Mouse (Mus musculus) heart, embryonic 14.5 days (tissue): ENCODE data around the gene Mapk9. TPM values are rescaled to one million over a fixed set of nuclear protein-coding genes. Genes with fewer than 3 reads are reported as not detected.
"Not testable (repeated sequence)": the region's sequence is repeated elsewhere in the genome, so short reads cannot be mapped to it uniquely, and the experiment has no call there.

Source experiments
- ATAC-seq: fragments of 200-750 bp; cut with Nextera tagmentation; 2 replicates; pipeline ENCODE4 v1.8.0; 2017; ENCODE audit warnings: low read depth, moderate TSS enrichment; ENCODE audit not compliant: insufficient number of reproducible peaks, insufficient read depth, low FRiP score
- H3K27ac ChIP-seq, 2 experiments: fragments of 200-500 bp in 1 of 2; fragments of 300-500 bp in 1 of 2; sonication (generic) in 1 of 2; replicated peaks in 1 of 2; 2 replicates each; pipeline ENCODE4 v1.5.1; 2012 to 2014; ENCODE audit warnings: low read depth in 2 of 2, low read length in 2 of 2, control low read depth in 1 of 2, mild to moderate bottlenecking in 1 of 2, mixed read lengths in 1 of 2; ENCODE audit not compliant: control insufficient read depth in 1 of 2, insufficient read depth in 1 of 2
- H3K27me3 ChIP-seq: fragments of 300-500 bp; sonication (generic); 2 replicates; pipeline ENCODE4 v1.6.1; 2014; ENCODE audit warnings: mild to moderate bottlenecking, low read length, control low read depth; ENCODE audit not compliant: control insufficient read depth, insufficient read depth
- H3K36me3 ChIP-seq: fragments of 300-500 bp; sonication (generic); 2 replicates; pipeline ENCODE4 v1.6.1; 2014; ENCODE audit warnings: mild to moderate bottlenecking, control low read depth, low read length, mixed read lengths; ENCODE audit not compliant: control insufficient read depth, insufficient read depth
- H3K4me1 ChIP-seq, 2 experiments: fragments of 200-500 bp in 1 of 2; fragments of 300-500 bp in 1 of 2; sonication (generic) in 1 of 2; 2 replicates each; pipeline ENCODE4 v1.6.1; 2012 to 2014; ENCODE audit warnings: low read length in 2 of 2, control low read depth in 1 of 2, mixed read lengths in 1 of 2; ENCODE audit not compliant: control insufficient read depth in 2 of 2, insufficient read depth in 2 of 2
- H3K4me2 ChIP-seq: fragments of 300-500 bp; sonication (generic); 2 replicates; pipeline ENCODE4 v1.6.1; 2014; ENCODE audit warnings: mild to moderate bottlenecking, low read length
- H3K4me3 ChIP-seq, 2 experiments: fragments of 200-500 bp in 1 of 2; fragments of 300-500 bp in 1 of 2; sonication (generic) in 1 of 2; 2 replicates each; pipeline ENCODE4 v1.5.1; 2012 to 2014; ENCODE audit warnings: low read length in 2 of 2, mild to moderate bottlenecking in 2 of 2, control low read depth in 1 of 2, low read depth in 1 of 2, moderate library complexity in 1 of 2; ENCODE audit not compliant: control insufficient read depth in 1 of 2, insufficient read depth in 1 of 2
- H3K9ac ChIP-seq: fragments of 300-500 bp; sonication (generic); 2 replicates; pipeline ENCODE4 v1.6.1; 2014; ENCODE audit warnings: mild to moderate bottlenecking, low read length
- H3K9me3 ChIP-seq: fragments of 300-500 bp; sonication (generic); 2 replicates; pipeline ENCODE4 v1.6.1; 2016; ENCODE audit warnings: low read length, control low read depth; ENCODE audit not compliant: control insufficient read depth
- WGBS: fragments of 180-500 bp; shearing (Covaris S2); extraction: QIAGEN DNeasy Blood & Tissue Kit; methylation state at CpG from one replicate; pipeline ENCODE4 v1.1.7; 2014; 5-methylcytosine and 5-hydroxymethylcytosine counted together
- polyA plus RNA-seq: library from polyadenylated mRNA; unstranded; fragments of >200 nt; fragmentation: Nextera tagmentation; extraction: Ambion mirVana; gene quantifications from 2 replicates; pipeline ENCODE4 v1.2.1, GENCODE M21; 2014

Mapk9 gene
- 39.1 and 39.2 TPM in 2 replicates for polyA plus RNA-seq

GRCm38 (mm10) chr11:49846401-49847070, at the start of gene Mapk9:
TSS of gene Mapk9 (plus strand) at chr11:49846751.
- peak within 1 kb of the TSS; percentile 84 to 86 for H3K4me3 ChIP-seq
- ATAC-seq: peak; percentile 98
- H3K36me3 ChIP-seq: peaks cover 7% of the 10 kb centered on the region
- peak within 1 kb of the TSS; percentile 90 for H3K9ac ChIP-seq
- H3K27me3 ChIP-seq: no peaks in the 10 kb centered on the region
- no peaks in the 10 kb centered on the region for H3K9me3 ChIP-seq
- peak within 1 kb of the TSS; percentile 72 to 86 for H3K27ac ChIP-seq
- WGBS: under 1% methylated on average over 68 of the region's 68 CpGs
- H3K4me2 ChIP-seq: peak within 1 kb of the TSS; percentile 85
- H3K4me1 ChIP-seq: peaks cover 13 to 24% of the 10 kb centered on the region in 2 experiments

GRCm38 (mm10) chr11:49798931-49799330, 47.6 kb upstream of the Mapk9 start:
- no peak overlapping the region for H3K9ac ChIP-seq

GRCm38 (mm10) chr11:49801516-49801915, 45.0 kb upstream of the Mapk9 start:
- Histone ChIP-seq H3K27me3 (no peaks in the 10 kb centered on the region), H3K4me2 (no peak overlapping the region), H3K9me3 (no peaks in the 10 kb centered on the region), H3K4me3 (no peak overlapping the region), H3K9ac (no peak overlapping the region), H3K27ac (no peak overlapping the region), H3K36me3 (no peaks in the 10 kb centered on the region), H3K4me1 (no peaks in the 10 kb centered on the region)
- no peak for ATAC-seq
- 81% methylated on average over 4 of the region's 4 CpGs for WGBS

More at GRCm38 (mm10) chr11:49798931-49799330, 47.6 kb upstream of the Mapk9 start:
- Histone ChIP-seq H3K4me3 (no peak overlapping the region), H3K9me3 (no peaks in the 10 kb centered on the region), H3K4me1 (peaks cover 4 to 6% of the 10 kb centered on the region in 2 experiments; a peak in 2 of 4 replicates), H3K27ac (no peak overlapping the region), H3K36me3 (no peaks in the 10 kb centered on the region), H3K4me2 (no peak overlapping the region), H3K27me3 (no peaks in the 10 kb centered on the region)
- WGBS: 79% methylated on average over 6 of the region's 6 CpGs
- no peak for ATAC-seq

- H3K4me1 ChIP-seq: no peaks in the 10 kb centered on the region
- no peaks in the 10 kb centered on the region for H3K27me3 ChIP-seq
- H3K4me3 ChIP-seq: no peak overlapping the region
- H3K36me3 ChIP-seq: 0 out of 2 replicates have a peak, but pooled peaks cover 4% of the 10 kb centered on the region
- no peak overlapping the region for H3K27ac ChIP-seq
- no peaks in the 10 kb centered on the region for H3K9me3 ChIP-seq
- H3K4me2 ChIP-seq: no peak overlapping the region
- ATAC-seq: no peak
- no peak overlapping the region for H3K9ac ChIP-seq
- WGBS: 93% methylated on average over 4 of the region's 4 CpGs
Observed at GRCm38 (mm10) chr11:49803801-49804200, 42.8 kb upstream of the Mapk9 start.

- no peak overlapping the region for H3K4me2 ChIP-seq
- no peak for ATAC-seq
- no peak overlapping the region for H3K27ac ChIP-seq
- WGBS: 55% methylated on average over 3 of the region's 3 CpGs
- no peak overlapping the region for H3K9ac ChIP-seq
- peaks cover 3 to 5% of the 10 kb centered on the region in 2 experiments; a peak in 3 of 4 replicates for H3K4me1 ChIP-seq
- H3K27me3 ChIP-seq: no peaks in the 10 kb centered on the region
- no peak overlapping the region for H3K4me3 ChIP-seq
- no peaks in the 10 kb centered on the region for H3K9me3 ChIP-seq
- 0 out of 2 replicates have a peak, but pooled peaks cover 7% of the 10 kb centered on the region for H3K36me3 ChIP-seq
Observed at GRCm38 (mm10) chr11:49806218-49806617, 40.3 kb upstream of the Mapk9 start.

GRCm38 (mm10) chr11:49808946-49809345, 37.6 kb upstream of the Mapk9 start:
- H3K4me3 ChIP-seq: no peak overlapping the region
- no peak overlapping the region for H3K9ac ChIP-seq
- peaks cover 3 to 5% of the 10 kb centered on the region in 2 experiments; a peak in 3 of 4 replicates for H3K4me1 ChIP-seq
- WGBS: 77% methylated on average over 9 of the region's 9 CpGs
- no peaks in the 10 kb centered on the region for H3K27me3 ChIP-seq
- 0 out of 2 replicates have a peak, but pooled peaks cover 7% of the 10 kb centered on the region for H3K36me3 ChIP-seq
- no peak for ATAC-seq
- no peak overlapping the region for H3K27ac ChIP-seq
- no peak overlapping the region for H3K4me2 ChIP-seq
- no peaks in the 10 kb centered on the region for H3K9me3 ChIP-seq

- WGBS: 65% methylated on average over 7 of the region's 7 CpGs
- ATAC-seq, H3K4me3 ChIP-seq, H3K9me3 ChIP-seq, H3K4me2 ChIP-seq, H3K36me3 ChIP-seq, H3K27me3 ChIP-seq, H3K4me1 ChIP-seq, H3K9ac ChIP-seq: not testable (repeated sequence)
- peak overlapping the region; percentile 21 to 66; a peak in 2 of 4 replicates for H3K27ac ChIP-seq
Observed at GRCm38 (mm10) chr11:49810696-49811095, 35.9 kb upstream of the Mapk9 start.
